Mouse (Mus musculus) hindlimb bud, embryonic 11.5 days (tissue): ENCODE measurements at regions not wholly inside any gene's neighbourhood (a gene's known extent, or its start where the extent isn't known, plus 50 kb on each side); places are given as distances from the start of the nearest gene placed in this dataset.

Source experiments
- DNase-seq: peaks from one replicate; pipeline ENCODE4 v3.0.0-alpha.2; 2012; ENCODE audit warnings: low read depth, low spot score; ENCODE audit errors: extremely low spot score

DNA sequence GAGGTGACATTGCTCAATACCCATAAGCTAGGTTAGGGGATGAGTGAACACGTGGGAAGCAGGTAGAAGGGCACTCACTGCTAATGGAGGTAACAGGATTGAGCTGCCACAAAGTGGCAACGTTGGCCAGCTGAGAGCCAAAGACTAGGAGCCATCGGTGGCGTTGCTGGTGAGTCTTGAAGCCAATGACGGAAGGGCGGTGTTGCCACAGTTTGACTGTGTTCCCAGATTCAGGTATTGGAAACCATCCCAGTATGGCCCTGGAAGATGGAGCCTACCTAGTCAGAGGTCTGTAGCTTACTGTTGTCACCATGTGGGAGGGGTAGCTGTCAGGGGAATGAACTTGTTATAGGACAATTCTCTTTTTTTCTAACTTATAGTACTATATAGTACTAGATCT, 158.4 kb downstream of the Ly86 start:
- no peak for DNase-seq

DNA sequence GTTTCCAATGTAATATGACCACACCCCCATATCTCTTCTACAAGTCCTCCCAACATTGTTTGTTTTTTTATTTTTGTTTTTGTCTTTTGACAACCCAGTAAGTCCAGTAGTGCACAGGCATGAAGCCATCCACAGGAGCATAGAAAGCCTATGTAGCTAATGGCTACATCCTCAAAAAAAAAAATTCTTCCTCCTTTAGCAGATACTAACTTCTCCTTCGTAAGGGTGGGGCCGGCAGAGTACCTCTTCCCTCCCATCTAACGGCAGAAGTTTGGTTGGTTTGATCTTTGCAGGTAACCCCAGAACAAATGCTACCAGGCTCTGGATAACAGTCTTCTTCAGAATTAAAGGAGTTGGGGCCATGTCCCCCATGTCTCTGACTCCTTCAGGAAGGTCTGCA, 158.9 kb downstream of the Ly86 start:
- no peak for DNase-seq

DNA sequence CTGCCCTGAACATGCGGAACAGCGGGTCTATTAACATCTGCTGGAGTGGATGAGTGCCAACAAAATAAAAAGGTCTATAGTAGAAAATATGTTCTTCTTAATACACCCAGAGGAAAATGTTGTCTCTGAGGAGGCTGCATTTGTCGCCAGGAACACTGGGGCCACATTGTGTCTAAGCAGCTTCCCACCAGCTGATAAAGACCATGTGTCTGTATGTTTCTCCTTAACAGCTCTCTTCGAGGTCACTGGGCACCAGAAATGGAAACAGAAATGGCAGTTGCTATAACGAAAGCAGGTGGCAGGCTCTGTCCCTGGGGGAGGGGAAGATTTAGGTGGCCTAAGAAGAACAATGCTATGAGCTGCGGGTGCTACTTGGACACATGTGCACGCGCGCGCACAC, 159.4 kb downstream of the Ly86 start:
- DNase-seq: no peak

DNA sequence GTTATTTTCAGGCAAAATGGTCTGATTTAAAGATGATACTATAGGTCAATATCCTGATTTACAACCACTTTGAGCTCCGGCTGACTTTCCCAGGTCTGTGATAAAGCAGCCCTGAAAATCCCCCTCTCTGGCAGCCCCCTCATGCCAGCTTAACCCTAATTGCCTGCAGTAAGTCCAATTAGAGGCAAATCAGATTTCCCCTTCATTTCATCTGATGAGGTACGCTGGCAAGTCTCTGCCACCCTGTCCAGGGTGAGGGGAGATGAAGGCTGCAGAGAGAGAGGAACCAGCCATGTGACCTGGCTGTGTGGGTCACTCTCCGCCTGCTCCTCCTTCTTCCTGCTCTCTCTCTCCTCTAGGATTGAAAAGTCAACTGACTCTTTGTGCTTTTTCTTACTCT, 160.6 kb downstream of the Ly86 start:
- DNase-seq: no peak

DNA sequence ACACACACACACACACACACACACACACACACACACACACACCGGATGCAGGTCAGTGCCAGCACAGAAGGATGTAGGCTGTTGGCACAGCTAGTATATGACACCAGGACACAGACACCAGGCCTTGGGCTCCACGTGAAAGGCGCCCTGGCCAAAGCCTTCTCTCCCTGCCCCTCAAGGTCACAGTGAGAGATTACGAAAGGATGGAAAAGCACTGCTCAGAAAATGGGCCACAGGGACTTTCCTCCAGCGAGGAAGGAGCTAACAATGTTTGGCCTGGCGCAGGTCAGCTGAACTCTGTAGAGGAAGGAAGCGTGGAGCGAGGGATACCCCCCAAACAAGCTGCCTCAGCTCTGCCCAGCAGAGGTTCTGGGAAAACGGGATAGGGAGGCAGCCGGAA, 161.0 kb downstream of the Ly86 start:
- no peak for DNase-seq

DNA sequence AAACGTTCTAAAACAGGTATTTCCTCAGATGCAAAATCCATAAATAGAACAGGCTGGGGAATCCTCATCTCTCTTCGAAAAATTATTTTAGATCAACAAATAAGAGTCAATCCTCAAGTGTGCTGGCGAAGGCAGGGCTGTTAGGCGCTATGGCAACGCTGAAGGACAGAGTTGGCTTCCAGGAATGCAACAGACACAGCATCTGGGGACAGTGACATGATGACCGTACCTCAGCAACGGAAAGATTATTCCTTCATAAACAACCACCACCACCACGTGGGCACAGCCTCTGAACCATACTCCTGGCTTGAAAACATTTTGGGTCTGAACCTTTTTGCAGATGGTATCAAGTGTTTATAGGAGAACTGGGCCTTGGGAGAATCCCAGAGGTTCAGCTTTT, 161.7 kb downstream of the Ly86 start:
- DNase-seq: no peak

DNA sequence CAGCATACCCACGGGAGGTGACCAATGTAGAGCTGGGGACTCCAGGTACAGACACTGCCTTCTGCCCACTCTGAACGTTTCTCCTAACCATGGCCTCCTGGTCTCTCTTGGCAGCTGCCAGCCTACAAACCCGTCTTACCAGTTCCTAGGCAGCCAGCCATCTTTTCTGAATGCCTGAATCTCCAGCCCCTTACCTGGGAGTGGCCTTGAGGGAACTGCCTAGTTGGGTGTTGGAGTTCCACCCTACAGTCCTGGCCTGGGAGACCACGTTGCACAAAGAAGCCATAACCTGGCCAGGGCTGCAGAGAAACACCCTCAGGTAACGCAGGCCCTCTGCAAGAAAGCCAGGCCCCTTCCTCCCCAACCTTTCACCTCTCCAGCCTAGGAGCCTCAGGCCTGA, 162.1 kb downstream of the Ly86 start:
- DNase-seq: no peak

DNA sequence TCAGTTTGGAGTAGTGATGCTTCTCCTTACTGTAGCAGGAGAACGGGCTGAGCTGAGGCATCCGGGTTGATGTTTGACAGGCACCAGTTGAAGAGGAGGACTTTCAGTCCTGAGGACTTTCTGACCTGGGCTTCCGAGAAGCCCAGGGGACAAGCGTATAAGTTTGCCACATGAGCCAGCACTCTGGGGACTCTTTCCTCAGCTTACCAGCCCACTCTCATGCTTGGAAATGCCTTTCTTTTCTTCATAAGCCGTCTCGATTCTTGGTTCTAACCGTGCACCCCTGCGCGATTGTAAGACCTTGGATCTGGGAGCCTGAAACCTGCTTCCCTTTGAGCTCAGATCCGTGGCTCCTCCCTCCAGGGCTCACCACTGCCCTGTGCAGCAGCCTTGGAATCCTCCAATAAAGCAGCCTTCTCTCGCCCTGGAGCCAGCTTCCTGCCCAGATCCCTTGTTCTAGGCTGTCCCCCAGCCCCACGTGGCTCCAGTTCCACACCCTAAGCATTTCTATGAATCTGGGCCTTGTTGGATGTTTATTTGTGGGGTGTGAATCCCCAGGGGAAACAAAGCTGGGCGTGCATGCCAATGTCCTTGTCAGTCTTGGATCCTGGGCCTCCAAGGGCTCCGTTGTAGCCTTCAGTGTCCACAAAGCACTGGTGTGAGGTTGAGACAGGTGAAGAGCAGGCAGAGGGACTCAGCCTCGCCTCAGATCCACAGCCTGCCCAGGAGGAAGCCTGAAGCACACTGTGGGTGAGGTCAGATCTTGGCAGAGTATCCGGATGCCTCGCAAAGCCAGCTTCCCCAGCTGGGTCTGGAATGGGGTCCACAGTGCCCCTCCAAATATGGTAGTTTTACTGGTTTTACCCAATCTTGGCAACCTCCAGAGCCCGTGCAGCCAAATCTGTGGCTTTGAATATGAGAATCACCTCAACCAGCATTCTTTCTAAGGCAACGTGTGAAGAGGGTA, 163.7 kb downstream of the Ly86 start:
- no peak for DNase-seq

DNA sequence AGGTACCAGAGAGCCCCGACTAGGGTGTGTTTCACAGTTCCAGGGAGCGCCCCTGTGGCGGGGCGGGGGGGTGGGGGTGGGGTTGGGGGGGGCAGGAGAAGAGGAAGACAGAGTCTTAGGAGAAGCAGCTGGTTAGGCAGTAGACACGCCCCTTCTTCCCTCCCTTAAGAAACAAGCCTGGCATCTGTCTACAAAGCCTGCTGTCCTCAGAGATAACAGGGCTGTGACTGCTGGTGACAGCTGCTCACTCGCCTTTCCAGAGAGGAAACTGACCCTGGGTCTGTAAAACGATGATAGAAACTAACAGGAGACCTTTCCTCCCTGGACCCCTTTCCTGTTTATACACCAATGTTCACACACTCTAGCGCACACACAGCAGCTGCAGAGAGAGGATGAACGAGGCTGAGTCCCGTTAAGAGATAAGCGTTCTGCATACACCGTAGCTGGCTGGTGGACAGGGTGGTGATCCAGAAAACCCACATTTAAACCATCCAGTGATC, 164.4 kb downstream of the Ly86 start:
- no peak for DNase-seq

DNA sequence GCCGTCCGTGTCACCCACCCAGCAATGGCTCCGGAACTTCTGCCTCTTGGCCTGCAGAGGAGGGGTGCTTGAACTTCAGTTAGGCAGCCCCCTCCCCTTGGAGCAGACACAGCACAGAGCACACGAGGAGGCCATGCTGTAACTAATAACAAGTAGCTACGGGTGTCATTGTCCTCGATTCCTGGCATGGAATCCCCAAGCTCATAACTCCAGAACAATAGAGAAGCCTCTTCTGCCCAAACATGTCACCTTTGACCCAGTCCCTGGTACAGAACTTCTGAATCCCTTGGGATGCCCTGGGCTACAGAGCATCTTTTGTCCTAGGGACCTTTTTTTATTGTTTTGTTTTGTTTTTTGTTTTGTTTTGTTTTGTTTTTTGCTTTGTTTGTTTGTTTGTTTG, 165.5 kb downstream of the Ly86 start:
- DNase-seq: no peak

DNA sequence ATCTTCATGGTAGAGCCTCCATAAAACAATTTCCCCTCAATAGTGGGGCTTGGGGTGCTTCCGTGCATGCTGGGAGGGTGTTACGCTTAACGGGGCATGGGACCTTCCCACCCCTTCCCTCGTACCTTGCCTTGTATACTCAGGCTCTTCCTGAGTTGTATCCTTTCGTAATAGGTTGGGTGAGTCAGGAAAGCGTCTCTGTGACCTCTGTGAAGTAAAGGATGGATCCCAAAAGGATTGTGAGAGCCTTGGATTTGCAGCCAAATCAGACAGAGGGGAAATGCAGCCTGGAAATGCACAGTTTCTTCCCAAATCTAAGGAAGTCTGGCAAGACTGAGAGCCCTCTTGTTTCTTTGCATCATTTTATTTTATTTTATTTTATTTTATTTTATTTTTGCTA, 166.0 kb downstream of the Ly86 start:
- DNase-seq: no peak

DNA sequence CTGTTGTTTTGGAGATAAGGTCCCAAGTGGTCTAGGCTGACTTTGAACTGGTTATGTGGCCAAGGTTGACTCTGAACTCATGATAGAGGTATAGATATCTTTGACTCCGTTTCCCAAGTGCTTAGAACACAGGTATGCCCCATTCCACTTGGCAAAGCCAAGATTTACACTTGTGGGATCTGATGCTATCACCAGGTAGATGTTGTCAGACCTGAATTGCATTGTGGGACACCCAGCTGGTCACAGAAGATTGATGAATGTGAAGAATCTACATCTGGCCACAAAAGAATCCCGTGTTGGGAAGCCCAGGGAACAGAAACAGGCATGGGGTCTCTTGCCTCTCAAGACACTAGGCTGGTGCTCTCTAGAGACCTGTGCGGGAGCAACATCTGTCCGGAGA, 166.4 kb downstream of the Ly86 start:
- DNase-seq: no peak

DNA sequence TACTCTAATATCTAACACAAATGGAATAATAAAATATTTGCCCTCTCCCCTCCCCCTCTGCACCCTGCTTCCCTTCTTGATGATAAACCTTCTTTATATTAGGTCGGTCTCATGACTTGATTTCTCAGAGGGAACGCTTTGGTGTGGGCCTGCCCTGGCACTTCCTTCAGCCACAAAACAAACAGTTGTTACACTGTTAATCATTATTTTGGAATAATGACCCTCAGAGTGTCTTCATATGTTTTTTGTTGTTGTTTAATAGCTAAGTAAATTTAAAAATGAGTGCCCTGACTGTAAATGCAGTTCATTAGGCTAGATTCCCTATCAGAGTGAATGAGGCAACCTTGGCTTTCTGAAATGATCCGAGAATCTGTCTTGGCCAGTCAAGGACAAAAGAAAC, 167.8 kb downstream of the Ly86 start:
- no peak for DNase-seq

DNA sequence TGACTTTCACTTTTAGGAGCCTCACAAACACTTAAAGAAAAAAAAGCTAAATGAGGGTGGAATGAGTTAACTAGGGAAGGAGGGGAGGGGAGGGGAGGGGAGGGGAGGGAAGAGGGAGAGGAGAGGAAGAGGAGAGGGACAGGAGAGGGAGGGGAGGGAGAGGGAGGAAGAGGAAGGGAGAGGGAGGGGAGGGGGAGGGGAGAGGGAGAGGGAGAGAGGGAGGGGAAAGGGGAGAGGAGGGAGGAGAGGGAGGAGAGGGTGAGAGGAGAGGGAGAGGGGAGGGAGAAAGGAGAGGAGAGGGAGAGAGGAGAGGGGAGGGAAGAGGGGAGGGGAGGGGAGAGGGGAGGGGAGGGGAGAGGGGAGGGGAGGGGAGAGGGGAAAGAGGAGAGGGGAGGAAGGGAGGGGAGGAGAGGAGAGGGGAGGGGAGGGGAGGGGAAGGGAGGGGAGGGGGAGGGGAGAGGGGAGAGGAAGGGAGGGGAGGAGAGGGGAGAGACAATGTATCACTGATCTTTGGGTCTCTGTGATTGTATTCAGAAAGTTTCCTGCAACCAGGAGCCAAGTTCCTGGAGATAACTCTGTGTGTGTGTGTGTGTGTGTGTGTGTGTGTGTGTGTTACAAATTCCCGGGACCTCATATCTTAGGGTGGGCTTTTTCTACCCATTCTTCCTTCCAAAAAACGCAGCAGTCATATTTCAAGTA, 168.3 kb downstream of the Ly86 start:
- no peak for DNase-seq

DNA sequence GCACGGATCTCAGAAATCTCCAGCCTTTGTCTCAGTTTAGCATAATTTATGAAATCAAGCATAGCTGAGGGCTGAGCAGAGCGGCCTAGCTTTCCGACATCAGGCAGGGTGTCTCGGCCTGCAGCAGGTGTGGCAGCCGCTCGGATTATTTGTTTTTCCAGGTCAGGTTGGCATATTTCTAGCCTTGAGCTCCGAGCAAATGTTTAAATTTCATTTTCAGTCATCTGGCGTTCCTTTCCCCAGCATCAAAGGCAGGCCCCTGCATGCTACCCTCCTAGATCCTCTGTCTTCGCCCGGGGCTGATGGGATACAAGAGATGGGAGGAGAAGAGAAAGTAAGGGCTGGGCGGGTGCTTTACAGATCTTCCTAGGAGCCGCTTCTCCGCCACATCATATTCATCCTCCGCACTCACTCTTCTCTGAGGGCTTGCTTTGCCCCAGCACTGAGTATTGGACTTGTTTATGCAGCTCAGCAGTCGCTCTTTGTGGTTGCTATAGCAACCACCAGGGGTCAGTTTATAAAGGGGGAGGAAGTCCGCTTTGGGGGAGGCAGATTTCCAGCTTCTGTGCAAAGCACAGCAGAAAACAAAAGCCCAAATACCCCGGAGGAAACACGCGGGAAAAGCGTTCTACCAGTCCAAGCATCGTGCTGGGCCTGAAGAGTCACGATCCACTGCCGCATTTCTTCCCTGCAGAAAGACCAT, 169.0 kb downstream of the Ly86 start:
- DNase-seq: no peak

DNA sequence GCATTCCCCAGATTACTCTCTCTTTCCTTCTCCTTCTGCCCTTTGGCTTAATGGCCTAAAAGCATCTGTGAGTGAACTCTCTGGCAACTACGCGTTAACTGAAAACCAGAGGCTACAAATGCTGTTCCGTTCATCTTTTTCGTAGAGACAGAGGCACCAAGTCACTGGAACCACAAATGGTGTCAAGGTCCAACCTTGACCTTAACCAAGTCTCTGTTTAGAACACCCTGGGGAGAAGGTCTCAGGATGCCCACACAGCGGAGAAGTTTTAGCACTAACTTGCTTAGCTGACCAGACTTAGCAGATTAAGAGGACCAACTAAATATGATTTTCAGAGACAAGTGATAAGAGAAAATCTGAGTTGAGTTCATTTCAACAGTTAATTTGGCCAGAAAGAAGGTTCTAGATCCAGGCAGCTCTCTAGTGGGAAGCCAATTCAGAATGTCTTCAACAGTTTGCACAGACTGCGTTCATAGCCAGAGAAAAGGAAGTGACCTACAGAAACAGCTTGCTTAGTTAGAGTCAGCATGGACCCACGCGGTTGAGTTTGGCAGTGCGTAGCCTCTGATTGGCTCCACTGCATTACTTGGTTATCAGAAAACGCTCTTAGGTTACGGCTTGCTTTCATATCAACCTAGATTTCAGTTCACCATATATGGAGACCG, 169.8 kb downstream of the Ly86 start:
- no peak for DNase-seq

DNA sequence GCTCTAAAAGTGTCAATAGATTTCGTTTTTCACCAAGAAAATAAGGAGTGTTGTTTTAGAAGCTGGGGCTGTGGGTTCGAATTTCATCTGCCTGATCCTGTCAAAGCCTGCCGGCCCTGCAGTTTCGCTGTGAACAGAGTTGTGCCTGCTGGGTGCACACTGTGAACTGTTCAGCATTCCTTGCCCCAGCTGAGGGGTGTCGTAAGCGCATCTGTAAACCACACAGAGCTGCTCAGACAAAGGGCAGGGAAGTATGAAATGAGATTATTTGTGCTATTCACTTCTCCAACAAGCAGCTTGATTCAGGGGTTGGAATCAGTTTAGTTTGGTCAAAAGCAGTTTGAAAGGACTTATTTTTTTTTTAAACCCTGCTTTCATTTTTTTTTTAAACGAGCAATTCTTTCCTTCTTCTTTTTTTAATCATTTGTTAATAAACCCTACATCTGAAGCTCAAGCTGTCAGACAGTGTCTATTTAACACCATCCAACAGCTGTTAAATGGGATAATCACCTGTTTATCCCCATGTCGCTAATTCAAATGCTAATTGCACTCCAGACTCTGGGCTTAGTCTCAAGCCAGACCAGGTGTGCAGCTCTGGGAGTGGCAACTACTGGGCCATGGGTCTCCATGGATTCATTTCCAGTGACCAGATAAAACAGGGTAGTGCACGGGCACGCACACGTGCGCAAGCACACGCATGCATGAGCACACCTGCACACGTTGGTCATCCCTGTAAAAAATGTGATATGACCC, 172.2 kb downstream of the Ly86 start:
- no peak for DNase-seq

DNA sequence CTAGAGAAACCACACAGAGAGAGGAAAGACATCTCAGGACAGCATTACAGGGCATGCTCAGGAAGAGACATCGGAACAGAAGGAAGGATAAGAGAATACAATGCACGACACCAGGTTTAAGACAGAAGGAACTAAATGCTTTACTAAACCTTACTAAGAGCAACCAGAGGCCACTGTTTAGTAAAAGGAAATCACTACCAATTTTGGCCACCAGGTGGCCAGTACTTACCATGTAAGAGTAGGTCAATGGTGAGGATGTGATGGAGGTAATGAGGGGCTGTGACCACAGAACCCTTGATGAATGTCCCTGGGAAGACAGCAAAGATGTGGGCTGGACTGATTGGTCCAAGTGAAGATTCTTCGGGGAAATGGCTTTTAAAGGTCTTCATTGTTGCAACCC, 174.9 kb downstream of the Ly86 start:
- DNase-seq: no peak

DNA sequence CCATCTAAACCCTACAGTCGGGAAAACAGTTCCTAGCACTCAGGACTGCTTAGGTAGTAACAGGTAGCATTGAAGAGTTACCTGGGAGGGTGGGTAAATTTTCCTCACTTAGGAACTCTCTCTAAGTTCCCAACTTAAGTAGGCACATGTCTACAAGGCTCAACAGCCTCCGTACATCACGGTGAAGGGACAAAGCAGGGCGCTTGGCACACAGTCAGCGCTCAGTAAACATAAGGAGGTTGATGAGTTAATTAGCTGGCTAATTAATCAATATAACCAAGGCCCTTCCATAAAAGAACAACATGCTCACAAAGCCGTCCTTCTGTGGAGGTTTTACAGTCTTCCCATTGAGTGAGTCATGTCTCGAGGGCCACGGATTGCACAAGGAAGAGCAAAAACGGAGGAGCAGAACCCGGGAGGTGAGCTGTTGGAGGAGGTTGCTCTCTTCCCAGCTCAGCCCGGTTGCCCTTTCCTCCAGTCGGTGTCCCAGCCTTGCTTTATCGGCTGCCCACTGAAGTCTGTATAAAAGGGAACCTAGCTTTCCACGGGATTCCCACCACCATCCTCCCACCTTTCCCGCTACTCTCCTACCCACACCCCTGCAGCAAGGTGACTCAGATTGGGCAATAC, 180.2 kb downstream of the Ly86 start:
- DNase-seq: no peak

DNA sequence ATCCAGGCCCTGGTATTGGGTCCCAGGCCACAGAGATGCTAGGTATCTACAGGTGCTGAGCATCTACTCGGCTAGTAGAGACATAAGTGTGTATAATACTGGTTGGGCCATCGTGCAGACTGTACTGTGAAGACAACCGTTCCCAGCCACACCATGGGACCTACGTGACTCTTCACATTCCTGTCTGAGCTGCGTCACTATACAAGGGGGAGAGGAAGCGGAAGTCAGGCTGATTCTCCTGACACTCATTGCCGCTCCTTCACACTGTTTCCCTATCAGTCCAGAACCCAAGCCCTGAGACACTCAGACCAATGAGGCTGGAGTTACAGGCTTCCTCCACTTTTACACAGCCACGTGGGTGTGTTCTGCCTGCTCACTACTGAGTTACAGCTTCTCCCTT, 181.1 kb downstream of the Ly86 start:
- DNase-seq: no peak
